In the genomic region with DNA sequence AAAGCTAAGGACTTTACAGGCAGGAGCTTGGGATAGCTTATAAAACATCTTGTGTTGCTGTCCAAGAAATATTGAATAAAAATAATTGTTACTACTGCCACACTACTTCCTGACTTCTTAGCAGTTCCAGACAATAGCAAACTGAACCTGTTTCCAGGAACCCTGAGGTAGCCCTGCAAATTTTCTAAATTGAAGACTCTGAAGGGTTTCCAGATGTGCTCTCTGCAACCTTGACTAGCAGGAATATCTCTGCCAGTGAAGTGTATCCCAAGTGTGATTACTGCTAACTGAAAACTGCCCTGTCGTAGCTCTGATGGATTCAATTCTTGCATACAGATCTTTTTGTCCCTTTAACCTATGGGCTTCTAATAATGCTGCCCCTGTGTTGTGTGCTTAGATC, we compare ENCODE assay signal across 23 mouse cellular contexts.
DNase-seq lines count a peak whose midpoint lies in the region; ATAC-seq lines count a peak whose summit lies in the region.
"Had no signal": no experiment of that assay in that cellular context is flagged by ENCODE, and none has a peak within 500 bp of the region (broad histone marks: within the 10 kb centered on the region; RNA-seq: fewer than 3 reads in every experiment).

No protein-coding gene starts in this region.

- no peak overlapping the region for H3K4me3 ChIP-seq in limb, embryonic 11.5 days (ENCODE audit: low read depth, low read length)
- no peak overlapping the region for H3K4me3 ChIP-seq in limb, embryonic 10.5 days
- no peak overlapping the region for H3K4me3 ChIP-seq in embryonic facial prominence, embryonic 11.5 days (ENCODE audit: low read depth, low read length)
- H3K4me3 ChIP-seq in embryonic facial prominence, embryonic 14.5 days (ENCODE audit: low read depth, low read length): no peak overlapping the region
- H3K4me3 ChIP-seq in heart, embryonic 11.5 days (ENCODE audit: low read depth, low read length): no peak overlapping the region
- H3K4me3 ChIP-seq: embryonic facial prominence, embryonic 15.5 days; heart, adult 2 months; heart, embryonic 10.5 days; hindbrain, embryonic 12.5 days; hindbrain, embryonic 15.5 days had no signal

- 30% methylated on average over 1 of the region's 1 CpGs for WGBS in limb, embryonic 11.5 days
- 56% methylated on average over 1 of the region's 1 CpGs for WGBS in limb, embryonic 10.5 days
- 34% methylated on average over 1 of the region's 1 CpGs for WGBS in embryonic facial prominence, embryonic 11.5 days
- 19% methylated on average over 1 of the region's 1 CpGs for WGBS in embryonic facial prominence, embryonic 14.5 days
- WGBS in heart, embryonic 11.5 days (ENCODE audit: insufficient replicate concordance): 57% methylated on average over 1 of the region's 1 CpGs

- DNase-seq in limb, embryonic 11.5 days (ENCODE audit: low spot score): peak; percentile 24
- no peak for DNase-seq in limb, embryonic 10.5 days (ENCODE audit: low spot score)
- peak; percentile 76 for DNase-seq in embryonic facial prominence, embryonic 11.5 days (ENCODE audit: low spot score)
- DNase-seq in embryonic facial prominence, embryonic 14.5 days (ENCODE audit: low spot score): peak; percentile 15
- DNase-seq in frontal cortex, postnatal 25 days (ENCODE audit: low spot score in 2 of 2): no peak
- DNase-seq: adrenal gland, adult 8-10 months; adrenal gland, postnatal 25 days; cerebellum, adult 11-12 months; cerebellum, adult 8-10 months; cerebellum, postnatal 10 days; cerebellum, postnatal 36 days; forebrain, postnatal 0 days; gastrocnemius, postnatal 10 days; gastrocnemius, postnatal 36 days; heart, adult 2 months; kidney, adult 11 months had no signal

- no peaks in the 10 kb centered on the region for H3K9me3 ChIP-seq in limb, embryonic 11.5 days (ENCODE audit: control insufficient read depth, low read length)
- H3K9me3 ChIP-seq in limb, embryonic 10.5 days (replicated peaks): no peaks in the 10 kb centered on the region
- H3K9me3 ChIP-seq in embryonic facial prominence, embryonic 11.5 days (replicated peaks; ENCODE audit: control insufficient read depth, low read length): no peaks in the 10 kb centered on the region
- H3K9me3 ChIP-seq in embryonic facial prominence, embryonic 14.5 days (ENCODE audit: control insufficient read depth, low read length): no peaks in the 10 kb centered on the region
- no peaks in the 10 kb centered on the region for H3K9me3 ChIP-seq in heart, embryonic 11.5 days (replicated peaks; ENCODE audit: control insufficient read depth, low read length)
- H3K9me3 ChIP-seq: embryonic facial prominence, embryonic 15.5 days; heart, embryonic 10.5 days; hindbrain, embryonic 12.5 days; hindbrain, embryonic 15.5 days had no signal

- H3K9ac ChIP-seq in limb, embryonic 11.5 days (ENCODE audit: low read length): no peak overlapping the region
- H3K9ac ChIP-seq in embryonic facial prominence, embryonic 11.5 days (replicated peaks; ENCODE audit: low read length): no peak overlapping the region
- H3K9ac ChIP-seq in embryonic facial prominence, embryonic 14.5 days (ENCODE audit: low read depth, low read length): no peak overlapping the region
- H3K9ac ChIP-seq in heart, embryonic 11.5 days (ENCODE audit: low read depth, low read length): no peak overlapping the region
- H3K9ac ChIP-seq: embryonic facial prominence, embryonic 15.5 days; forebrain, postnatal 0 days; hindbrain, embryonic 12.5 days; hindbrain, embryonic 15.5 days had no signal

- no peak overlapping the region for H3K4me2 ChIP-seq in limb, embryonic 11.5 days (ENCODE audit: low read depth, severe bottlenecking)
- H3K4me2 ChIP-seq in embryonic facial prominence, embryonic 11.5 days (ENCODE audit: low read depth, low read length): no peak overlapping the region
- H3K4me2 ChIP-seq in embryonic facial prominence, embryonic 14.5 days (ENCODE audit: low read depth, low read length): no peak overlapping the region
- no peak overlapping the region for H3K4me2 ChIP-seq in heart, embryonic 11.5 days
- H3K4me2 ChIP-seq: embryonic facial prominence, embryonic 15.5 days; hindbrain, embryonic 12.5 days; hindbrain, embryonic 15.5 days had no signal

- no peaks in the 10 kb centered on the region for H3K36me3 ChIP-seq in limb, embryonic 11.5 days (ENCODE audit: control insufficient read depth, insufficient read depth, low read length)
- no peaks in the 10 kb centered on the region for H3K36me3 ChIP-seq in limb, embryonic 10.5 days
- no peaks in the 10 kb centered on the region for H3K36me3 ChIP-seq in embryonic facial prominence, embryonic 11.5 days (replicated peaks; ENCODE audit: control insufficient read depth, insufficient read depth, low read depth, low read length)
- no peaks in the 10 kb centered on the region for H3K36me3 ChIP-seq in embryonic facial prominence, embryonic 14.5 days (ENCODE audit: control insufficient read depth, insufficient read depth, low read length)
- H3K36me3 ChIP-seq in heart, embryonic 11.5 days (ENCODE audit: control insufficient read depth, insufficient read depth, low read length): no peaks in the 10 kb centered on the region; the same call in 1 of the 2 replicates
- H3K36me3 ChIP-seq: embryonic facial prominence, embryonic 15.5 days; heart, embryonic 10.5 days had no signal

- no peak for ATAC-seq in limb, embryonic 11.5 days (ENCODE audit: insufficient number of reproducible peaks, low FRiP score, low TSS enrichment, low read depth)
- ATAC-seq in embryonic facial prominence, embryonic 11.5 days (replicated peaks; ENCODE audit: insufficient number of reproducible peaks, low FRiP score, low TSS enrichment, low read depth): no peak
- no peak for ATAC-seq in embryonic facial prominence, embryonic 14.5 days (ENCODE audit: low read depth)
- ATAC-seq in heart, embryonic 11.5 days (replicated peaks; ENCODE audit: insufficient number of reproducible peaks, low FRiP score, low TSS enrichment): no peak
- ATAC-seq: CD4-positive, CD25-positive, alpha-beta regulatory T cell, adult 4 months; forebrain, embryonic 14.5 days; forebrain, postnatal 0 days had no signal

- no peaks in the 10 kb centered on the region for H3K27me3 ChIP-seq in limb, embryonic 11.5 days (ENCODE audit: control insufficient read depth, insufficient read depth, low read length)
- no peaks in the 10 kb centered on the region for H3K27me3 ChIP-seq in limb, embryonic 10.5 days (ENCODE audit: low read depth, poor library complexity, severe bottlenecking)
- no peaks in the 10 kb centered on the region for H3K27me3 ChIP-seq in embryonic facial prominence, embryonic 11.5 days (ENCODE audit: control insufficient read depth, insufficient read depth, low read length)
- H3K27me3 ChIP-seq in embryonic facial prominence, embryonic 14.5 days (replicated peaks; ENCODE audit: control insufficient read depth, insufficient read depth, low read length): no peaks in the 10 kb centered on the region
- H3K27me3 ChIP-seq in heart, embryonic 11.5 days (ENCODE audit: control insufficient read depth, insufficient read depth, low read length): no peaks in the 10 kb centered on the region
- H3K27me3 ChIP-seq: embryonic facial prominence, embryonic 15.5 days; hindbrain, embryonic 12.5 days; hindbrain, embryonic 15.5 days had no signal

- no peak overlapping the region for H3K27ac ChIP-seq in limb, embryonic 11.5 days (replicated peaks; ENCODE audit: low read depth, low read length)
- H3K27ac ChIP-seq in limb, embryonic 10.5 days: no peak overlapping the region
- no peak overlapping the region for H3K27ac ChIP-seq in embryonic facial prominence, embryonic 11.5 days (replicated peaks; ENCODE audit: low read depth, low read length)
- no peak overlapping the region for H3K27ac ChIP-seq in embryonic facial prominence, embryonic 14.5 days (replicated peaks; ENCODE audit: low read depth, low read length)
- no peak overlapping the region for H3K27ac ChIP-seq in heart, embryonic 11.5 days (ENCODE audit: low read depth, low read length)
- H3K27ac ChIP-seq: embryonic facial prominence, embryonic 15.5 days; heart, adult 2 months; heart, embryonic 10.5 days; hindbrain, embryonic 12.5 days; hindbrain, embryonic 15.5 days had no signal

- no peaks in the 10 kb centered on the region for H3K4me1 ChIP-seq in limb, embryonic 11.5 days (ENCODE audit: control insufficient read depth, insufficient read depth, low read length)
- H3K4me1 ChIP-seq in limb, embryonic 10.5 days: 0 out of 2 replicates have a peak, but pooled peaks cover 4% of the 10 kb centered on the region
- H3K4me1 ChIP-seq in embryonic facial prominence, embryonic 11.5 days (ENCODE audit: control insufficient read depth, insufficient read depth, low read length): no peaks in the 10 kb centered on the region
- H3K4me1 ChIP-seq in embryonic facial prominence, embryonic 14.5 days (ENCODE audit: control insufficient read depth, insufficient read depth, low read length): no peaks in the 10 kb centered on the region
- no peaks in the 10 kb centered on the region for H3K4me1 ChIP-seq in heart, embryonic 11.5 days (ENCODE audit: control insufficient read depth, insufficient read depth, low read length)
- H3K4me1 ChIP-seq: embryonic facial prominence, embryonic 15.5 days; heart, embryonic 10.5 days; hindbrain, embryonic 12.5 days; hindbrain, embryonic 15.5 days had no signal

Comparison
In these comparisons a context has a peak if more than half of its experiments do, and no peak if none do; other contexts are left out.
1. DNase-seq: peak in limb, embryonic 11.5 days (single experiment), embryonic facial prominence, embryonic 11.5 days (single experiment) and embryonic facial prominence, embryonic 14.5 days (single experiment); none in limb, embryonic 10.5 days (single experiment) and frontal cortex, postnatal 25 days (0 of 2).